Mouse (Mus musculus): ENCODE data around the gene Anp32b.

DNA sequence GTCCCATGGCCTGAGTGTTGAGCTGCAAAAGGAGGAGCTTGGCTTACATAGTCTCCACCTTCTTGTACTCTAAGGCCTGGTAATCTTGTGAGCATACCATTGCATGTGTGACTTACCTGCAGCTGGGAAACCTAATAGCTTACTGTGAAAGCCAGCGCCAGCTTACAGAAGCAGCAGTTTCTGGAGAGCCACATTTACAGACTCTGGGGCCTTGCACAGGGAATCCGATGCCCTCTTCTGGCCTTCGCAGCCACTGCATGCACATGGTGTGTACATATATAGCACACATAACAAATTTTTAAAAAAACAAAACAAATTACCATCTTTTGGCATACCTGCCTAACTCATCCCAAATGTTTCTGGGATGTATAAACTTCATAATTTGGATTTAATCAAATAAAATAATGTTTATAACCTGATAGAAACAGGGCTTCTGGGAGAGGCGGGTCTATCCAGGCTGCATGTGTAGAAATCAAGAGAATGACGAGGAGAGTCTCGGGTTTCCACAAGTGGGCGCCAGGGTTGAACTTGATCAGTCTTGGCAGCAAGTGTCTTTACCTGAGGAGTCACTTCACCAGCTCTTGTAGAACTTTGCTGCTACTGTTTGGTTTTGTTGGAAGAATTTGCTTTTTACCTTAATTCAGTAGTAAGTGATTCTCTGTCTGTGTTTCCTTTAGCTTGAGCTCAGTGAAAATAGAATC lies 12.6 kb downstream of the Anp32b start:
- TF ChIP-seq POLR2A (IDR thresholded peaks at IDR 0.05; ENCODE audit: low read depth, low read length) (no peak), CTCF (IDR thresholded peaks at IDR 0.05; ENCODE audit: extremely low read depth, insufficient read length, insufficient replicate concordance, low read depth, low read length) (peak; percentile 63; the same call in 1 of the 2 replicates)

Data from small intestine, adult 2 months (tissue).